Mouse (Mus musculus) right cerebral cortex, postnatal 14 days (tissue): ENCODE data around the gene Rnf145.

Experiments
- DNase-seq: peaks from one replicate; pipeline ENCODE4 v3.0.0; 2022

Gene Rnf145

DNA sequence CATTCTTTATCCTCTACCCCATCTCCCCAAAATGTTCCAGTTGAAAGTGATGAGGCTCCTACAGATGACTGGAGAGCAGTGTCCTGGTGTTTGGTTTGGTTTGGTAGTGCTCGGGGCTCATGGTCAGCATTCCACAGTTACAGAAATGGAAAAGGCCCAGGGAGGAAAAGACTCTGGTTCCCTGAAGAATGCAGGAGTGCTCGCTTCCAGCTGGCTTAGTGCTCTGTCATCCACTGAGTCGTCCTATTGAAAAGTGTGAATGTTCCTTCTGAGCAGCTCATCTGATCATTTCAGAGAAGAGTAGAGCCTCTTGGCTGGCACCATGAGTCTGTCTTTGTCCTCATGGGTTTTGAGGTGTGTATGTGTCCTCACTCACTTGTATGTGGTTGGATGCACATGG lies 19.3 kb downstream of the Rnf145 start:
- no peak for DNase-seq

DNA sequence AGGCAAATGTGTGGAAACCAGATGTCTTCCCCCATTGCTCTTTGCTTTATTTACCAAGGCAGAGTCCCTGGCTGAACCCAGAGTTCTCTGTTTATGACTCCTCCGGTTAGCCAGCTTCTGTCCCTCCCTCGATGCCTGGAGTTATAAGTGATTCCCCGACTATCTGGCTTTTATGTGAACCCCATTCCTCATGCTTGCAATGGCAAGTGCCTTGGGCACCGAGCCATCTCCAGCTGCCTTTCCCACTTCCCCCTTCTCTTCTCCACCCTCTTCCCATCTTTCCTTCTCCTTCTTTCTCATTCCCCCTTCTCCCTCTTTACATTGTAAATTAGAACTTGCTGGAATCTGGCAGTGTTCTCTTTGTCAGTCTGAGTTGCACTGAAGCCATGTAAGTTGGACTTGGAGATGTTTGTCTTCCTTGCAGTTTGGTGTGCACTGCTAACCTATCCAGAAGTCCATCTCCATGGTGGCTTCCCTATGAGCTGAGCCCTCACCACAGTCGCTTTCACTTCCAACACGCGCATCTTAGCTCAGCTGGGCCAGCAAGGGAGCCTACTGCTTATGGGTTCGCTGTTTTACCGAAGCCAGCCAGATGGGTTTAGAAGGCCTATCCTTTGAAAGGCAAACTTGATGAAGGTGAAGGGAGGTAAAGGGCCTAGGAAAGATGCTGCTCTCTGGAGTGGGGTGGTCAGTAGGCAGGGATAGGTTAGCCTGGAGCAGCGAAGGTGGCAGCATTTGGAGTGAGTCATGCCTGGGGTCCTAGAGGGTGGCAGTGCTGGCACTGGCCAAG lies 19.9 kb downstream of the Rnf145 start:
- DNase-seq = no peak

DNA sequence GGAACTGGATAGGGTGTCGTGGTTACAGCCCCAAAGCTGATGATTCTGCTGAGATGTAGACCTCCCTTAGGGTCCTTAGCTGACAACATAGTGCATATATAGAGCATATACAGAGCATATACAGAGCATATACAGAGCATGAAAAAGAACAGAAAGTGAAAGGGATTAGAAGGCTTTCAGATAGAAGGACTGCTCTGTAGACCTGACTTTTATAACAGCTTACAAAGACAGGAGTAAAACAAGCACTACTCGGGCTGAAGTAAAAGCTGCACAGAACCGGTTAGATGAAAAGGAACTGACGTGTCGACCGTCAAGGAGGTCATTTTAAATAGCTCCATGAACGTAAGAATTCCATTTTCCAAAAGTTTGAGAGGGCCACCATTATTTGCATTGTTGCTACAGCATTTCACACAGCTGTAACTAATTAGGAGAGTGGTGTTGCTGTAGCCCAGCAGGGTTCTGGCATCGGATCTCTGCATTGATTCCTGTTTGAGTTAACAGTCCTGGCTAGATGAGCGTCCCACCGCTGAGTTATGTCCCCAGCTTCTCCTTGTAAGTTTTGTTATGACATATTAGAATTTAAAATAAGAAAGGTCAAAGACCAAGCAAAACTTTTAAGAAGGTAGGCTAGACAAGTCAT lies 20.6 kb downstream of the Rnf145 start:
- no peak for DNase-seq

DNA sequence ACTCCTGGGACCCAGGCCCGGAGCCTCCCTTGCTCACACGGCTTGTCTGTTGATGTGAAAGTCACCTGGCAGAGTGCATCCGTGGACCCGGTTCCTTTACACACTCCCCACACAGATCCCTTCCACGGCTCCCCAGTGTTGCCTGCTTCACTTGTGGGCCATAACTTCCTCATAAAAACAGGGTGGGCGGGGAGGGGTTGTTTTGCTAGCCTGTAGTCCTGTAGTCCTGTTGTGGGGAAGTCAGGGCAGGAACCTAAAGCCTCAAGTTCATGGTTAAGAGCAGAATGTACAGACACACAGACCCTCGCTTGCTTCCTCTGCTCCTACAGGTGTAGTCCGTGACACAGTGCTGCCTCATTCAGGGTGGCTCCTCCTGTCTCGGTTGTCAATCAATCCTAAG lies 21.5 kb downstream of the Rnf145 start:
- no peak for DNase-seq

DNA sequence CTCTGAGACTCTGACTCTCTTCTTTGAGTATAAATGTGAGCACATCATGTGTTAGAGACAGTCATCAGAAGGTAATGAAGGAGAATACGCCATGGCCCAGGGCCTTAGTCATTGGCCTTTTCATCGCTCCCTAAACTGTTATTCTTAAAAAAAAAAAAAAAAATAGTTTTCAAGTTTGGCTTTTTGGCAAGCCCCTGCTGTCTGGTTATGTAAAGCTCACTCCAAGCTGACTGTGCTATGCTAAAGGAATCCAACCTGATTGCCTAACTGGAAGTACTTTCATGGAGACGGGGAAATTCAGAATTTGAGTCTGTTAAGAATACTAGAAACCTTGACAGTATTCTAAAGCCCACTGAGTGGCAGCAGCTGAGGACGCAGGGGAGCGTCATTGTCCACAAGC lies 22.5 kb downstream of the Rnf145 start:
- no peak for DNase-seq

DNA sequence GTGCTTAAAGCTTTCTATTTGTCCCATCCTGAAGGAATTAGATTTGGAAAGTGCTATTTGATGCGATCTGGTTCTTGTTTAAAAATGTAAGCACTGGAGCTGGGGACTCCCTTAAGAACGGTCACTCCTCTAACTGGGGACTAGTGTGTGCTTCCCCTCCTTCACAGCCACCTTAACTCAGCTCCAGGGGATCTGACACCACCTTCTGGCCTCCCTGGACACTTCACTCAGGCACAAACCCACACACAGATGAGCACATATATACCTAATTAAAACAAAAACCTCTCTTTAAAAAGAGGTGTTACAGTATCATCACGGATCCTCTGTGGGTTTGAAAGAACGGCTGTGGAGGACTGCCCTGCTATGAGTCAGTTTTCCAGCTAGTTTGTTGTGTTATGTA lies 23.0 kb downstream of the Rnf145 start:
- no peak for DNase-seq

DNA sequence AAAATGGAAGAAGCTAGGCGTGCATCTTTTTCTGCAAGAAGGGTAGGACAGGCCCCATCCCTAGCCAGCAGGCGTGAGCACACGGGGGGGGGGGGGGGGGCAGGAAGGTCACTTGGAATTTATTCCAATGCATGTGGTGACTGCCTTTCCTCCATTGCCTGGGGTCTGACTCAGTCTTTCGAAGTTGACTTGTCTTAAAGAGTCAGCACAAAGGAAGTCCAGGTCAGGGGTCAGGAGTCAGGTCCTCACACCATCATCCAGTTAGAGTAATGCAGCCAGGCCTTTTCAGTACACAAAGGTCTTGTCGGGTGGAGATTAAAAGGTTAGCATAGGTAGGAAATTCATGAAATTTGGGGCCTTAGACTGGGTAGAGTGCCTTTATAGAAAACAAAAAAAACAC lies 24.8 kb downstream of the Rnf145 start:
- DNase-seq = no peak

DNA sequence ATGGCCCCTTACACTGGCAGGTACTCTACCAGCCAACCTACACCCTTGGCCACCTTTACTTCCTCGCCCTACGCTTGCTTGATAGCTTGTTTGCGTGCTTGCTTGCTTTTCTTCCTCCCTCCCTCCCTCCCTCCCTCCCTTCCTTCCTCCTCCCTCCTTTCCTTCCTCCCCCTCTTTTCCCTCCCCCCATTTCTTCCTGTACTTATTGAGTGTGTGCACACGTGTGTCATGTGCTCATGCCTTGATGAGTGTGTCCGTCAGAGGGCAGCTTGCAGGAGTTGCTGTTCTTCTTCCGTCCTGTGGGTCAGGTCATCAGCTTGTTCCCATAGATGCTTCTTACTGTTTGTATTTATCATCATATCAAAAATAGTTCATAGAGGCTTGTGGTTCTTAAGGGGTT lies 25.2 kb downstream of the Rnf145 start:
- DNase-seq = no peak

DNA sequence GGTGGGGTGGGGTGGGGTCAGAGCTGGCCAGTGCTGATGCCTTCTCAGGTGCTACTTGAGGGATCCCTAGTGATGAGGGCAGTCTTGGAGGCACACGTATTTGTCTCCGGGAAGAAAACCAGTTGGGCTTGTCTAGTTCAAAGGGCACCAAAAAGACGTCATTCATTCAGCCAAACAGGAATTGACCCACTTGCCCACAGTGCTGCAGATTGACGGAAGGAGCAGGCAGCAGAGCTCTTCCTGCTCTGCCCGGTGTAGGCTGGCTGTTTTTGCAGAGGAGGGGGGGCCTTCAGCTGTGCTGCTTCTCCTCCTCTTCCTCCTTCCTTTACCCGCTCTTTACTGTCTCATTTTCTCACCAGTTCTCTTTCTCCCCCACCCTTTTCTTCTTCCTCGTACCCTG lies 26.4 kb downstream of the Rnf145 start:
- DNase-seq = no peak

DNA sequence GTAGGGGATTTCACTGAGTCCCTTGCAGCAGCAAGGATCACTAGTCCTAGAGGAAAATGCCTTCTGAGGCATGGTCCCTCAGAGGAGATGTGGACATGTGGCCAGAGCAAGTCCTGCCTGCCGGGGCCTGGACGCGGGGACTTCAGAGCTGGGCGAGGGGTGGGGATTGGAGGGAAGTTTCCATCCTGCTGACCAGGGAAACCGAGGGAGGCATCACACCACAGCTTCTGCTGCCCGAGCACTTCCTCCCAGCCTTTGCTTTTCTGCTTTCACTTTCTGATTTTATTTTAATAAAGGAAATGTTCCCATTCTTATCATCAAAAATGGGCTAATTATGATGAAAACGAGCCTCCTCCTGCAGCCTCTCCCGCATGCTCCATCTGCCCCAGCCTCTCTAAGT lies 27.5 kb downstream of the Rnf145 start:
- DNase-seq = no peak

DNA sequence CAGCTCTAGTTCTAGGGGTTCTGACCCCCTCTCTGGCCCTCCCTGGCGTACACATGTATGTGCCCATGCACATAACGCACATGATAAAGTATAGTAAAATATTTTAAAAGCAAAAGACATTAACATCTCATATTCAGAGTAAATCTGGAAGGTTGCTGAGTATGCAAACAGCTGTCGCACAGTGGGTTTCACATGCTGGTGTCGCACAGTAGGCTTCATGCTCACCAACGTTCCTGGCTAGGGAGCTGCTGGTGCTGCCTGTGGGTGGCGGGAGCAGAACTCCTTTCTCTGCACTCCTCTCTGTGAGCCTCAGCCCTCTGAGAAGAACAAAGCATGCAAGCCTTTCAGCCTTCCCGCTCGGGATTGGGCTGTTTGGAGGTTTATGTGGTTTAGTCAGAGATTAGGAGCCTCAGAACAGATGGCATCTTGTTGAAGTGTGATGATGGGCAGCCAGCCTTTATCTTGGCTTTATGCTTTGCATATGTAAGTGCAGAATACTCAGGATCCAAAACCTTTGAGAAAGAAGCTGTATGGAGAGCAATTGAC lies 29.0 kb downstream of the Rnf145 start:
- DNase-seq = no peak

DNA sequence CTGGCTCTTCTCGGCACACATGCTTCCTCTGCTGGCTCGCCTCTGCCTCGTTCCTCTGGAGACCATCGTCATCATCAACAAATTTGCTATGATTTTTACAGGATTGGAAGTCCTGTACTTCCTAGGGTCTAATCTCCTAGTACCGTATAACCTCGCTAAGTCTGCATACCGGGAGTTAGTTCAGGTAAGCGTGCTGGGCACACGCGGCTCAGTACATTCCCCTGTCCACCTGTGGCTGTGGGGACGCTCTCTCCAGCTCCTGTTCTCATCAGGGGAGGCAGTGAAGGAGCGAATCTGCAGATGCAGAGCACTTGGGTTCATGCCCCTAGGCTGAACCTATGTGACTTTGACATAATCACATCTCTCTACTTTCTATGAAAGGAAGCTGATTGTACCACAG lies 30.1 kb downstream of the Rnf145 start:
- DNase-seq = no peak

DNA sequence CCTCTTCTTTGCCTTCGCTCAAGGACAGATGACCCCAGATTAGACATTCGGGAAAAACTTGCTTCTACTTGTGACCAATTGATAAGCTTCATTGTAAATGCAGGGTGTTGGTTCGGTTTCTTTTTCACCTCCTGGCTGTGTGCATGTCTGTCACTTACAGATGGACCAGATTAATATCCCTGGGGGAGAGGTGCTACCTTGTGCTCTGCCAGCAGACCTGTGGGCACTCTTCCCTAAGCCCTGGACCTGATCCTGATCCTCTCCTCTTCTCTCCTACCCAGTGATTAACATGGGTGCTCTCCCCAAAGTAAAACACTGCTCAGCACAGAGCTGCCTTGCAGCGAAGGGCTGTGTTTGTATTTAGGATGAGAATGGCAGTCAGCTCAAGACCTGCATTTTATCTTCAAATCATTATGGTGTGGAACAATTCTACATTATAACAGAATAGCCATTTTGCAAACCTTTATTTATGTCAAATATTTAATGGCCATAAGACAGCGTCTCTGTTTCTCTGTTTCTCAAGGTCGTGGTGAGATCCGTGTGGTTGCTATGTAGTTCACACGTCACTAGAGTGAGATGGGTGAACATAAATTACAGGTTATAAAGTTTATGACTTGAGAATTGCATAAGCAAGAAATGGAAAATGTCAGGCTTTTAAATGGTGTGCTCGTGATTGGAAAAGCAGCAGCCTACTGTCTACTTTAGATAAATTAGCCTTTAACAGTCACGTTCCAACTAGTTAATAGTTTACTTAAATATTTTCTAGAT lies 30.9 kb downstream of the Rnf145 start:
- DNase-seq = no peak

DNA sequence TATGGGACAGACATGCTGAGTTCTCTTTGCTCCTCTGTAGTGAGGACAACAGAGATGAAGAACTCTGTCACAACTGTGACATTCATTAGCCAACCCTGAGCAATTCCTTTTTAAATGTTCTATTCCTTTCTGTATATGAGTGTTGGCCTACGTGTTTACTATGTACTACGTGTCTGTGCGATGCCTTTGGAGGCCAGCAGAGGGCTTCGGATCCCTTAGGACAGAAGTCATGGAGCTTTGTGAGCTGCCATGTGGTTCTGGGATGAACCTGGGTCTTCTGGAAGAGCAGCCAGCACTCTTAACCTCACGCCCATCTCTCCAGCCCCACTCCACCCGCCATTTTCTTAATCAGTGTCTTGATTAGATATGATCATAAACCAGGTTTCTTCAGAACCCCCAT lies 32.2 kb downstream of the Rnf145 start:
- DNase-seq = no peak

DNA sequence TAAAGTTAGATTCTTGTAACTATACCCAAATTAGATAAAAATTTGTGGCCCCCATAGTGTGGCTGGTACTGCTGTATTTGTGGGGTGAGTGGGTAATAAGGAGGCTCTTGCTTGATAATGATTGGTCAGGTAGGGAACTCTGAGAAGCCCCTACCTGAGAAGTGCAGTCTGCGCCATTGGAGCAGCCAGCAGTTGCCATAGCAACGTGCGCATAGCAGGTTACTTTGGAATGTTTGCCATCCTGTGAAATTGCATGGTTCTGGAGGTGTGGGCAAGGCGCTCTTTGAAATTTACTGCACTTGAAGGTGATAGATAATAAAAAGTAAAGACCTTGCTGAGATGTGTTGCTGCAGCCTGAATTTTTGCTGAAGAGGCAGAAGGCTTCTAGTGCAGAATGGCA lies 35.6 kb downstream of the Rnf145 start:
- DNase-seq = no peak

DNA sequence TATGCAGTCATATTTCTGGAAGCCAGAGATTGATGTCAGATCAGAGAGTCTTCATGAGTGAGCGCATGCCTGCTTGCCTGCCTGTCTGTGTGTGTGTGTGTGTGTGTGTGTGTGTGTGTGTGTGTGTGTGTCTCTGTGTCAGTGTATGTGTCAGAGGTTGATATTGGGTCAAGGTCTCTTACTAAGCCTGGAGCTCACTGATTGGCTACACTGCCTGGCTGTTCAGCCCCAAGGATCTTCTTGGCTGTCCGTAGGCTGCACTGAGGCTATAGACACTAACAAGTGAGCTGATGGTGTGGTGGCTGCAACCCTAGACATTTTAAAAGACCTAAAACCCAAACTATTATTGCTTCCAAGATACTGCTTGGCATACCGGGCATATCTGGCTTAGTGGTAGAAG lies 39.8 kb downstream of the Rnf145 start:
- no peak for DNase-seq

DNA sequence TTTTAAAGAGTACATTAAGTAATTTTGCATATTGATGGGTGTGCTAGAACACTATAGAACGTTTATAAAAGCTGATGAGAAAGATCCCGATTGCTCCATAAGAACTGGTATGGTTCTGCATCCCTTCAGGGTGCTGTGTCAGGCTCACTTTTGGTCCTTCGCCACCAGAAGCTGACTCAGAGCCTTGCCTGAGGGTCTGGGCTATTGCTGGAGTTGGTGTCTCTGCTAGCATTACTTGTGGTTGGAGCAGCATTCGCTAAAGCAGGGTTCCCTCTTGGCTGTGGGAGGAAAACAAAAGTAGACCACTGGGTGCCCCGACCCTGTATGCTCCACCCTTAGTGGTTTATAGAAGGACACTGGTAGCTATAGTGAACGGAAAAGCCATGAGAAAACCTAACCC lies 40.7 kb downstream of the Rnf145 start:
- DNase-seq = no peak

DNA sequence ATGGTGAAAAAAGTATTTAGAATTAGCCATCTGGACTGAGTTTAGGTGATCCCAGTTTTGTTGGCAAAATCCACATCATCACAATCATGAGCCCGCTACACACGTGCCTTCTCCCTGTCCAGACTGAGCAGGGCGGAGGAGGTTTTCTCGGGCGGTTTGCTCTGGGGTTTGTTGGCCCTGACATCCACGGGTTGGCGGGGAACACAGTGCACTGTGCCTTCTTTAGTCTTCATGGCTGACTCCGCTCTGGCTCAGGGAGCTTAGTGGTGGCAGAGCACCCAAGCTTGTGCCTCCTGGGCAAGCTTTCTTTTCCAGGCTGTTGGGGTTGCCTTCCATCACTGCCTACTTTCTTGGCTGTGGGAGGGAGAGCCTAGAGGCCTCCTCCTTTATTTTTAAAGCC lies 41.6 kb downstream of the Rnf145 start:
- DNase-seq = no peak

DNA sequence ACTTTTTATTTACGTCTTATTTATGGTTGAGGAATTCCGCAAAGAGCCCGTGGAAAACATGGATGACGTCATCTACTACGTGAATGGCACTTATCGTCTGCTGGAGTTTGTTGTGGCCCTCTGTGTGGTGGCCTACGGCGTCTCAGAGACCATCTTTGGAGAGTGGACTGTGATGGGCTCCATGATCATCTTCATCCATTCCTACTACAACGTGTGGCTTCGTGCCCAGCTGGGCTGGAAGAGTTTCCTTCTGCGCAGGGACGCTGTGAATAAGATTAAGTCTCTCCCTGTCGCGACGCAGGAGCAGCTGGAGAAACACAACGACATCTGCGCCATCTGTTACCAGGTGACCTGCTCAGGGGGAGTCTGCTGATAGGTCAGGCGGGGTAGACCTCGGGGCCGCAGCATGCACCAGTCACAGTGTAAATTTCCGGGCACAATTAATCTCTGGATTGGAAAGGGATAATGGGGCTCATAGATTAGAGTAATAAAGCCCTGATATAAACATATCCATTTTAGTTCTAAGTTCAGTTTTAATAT lies 42.8 kb downstream of the Rnf145 start:
- no peak for DNase-seq

DNA sequence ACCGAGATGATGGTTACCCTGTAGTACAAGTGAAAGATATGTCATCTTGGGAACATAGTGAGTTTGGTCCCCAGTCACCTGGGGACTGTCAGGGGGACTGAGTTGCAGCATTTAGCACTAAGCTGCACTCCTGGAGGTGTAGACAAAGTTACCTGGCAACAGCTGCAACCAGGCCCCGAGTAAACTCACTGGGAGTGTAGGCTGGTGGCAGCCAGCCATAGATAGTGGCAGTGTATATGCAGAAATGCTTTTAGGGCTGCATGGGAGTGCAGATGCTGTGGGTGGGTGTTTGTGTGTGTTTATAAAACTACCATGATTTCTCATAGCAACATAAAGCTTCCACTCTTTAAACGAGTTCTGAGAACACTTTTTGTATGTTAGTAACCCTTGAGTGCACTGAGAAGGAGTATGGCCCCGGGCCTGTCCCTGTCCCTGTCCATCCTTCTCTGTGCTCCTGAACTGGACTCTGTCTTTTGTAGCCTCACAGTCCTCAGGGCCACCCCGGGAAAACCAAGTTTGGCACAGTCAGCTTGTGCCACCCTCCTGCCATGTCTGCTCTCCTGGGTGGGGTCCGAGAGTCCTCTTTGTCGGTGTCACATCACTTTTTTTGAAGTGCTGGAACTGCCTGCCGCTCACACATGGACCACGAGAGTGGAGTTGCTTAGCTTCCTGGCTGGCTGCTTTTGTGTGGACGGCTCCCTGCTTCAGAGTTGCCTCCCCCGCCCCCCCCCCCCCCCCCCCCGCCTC lies 43.8 kb downstream of the Rnf145 start:
- DNase-seq = no peak

DNA sequence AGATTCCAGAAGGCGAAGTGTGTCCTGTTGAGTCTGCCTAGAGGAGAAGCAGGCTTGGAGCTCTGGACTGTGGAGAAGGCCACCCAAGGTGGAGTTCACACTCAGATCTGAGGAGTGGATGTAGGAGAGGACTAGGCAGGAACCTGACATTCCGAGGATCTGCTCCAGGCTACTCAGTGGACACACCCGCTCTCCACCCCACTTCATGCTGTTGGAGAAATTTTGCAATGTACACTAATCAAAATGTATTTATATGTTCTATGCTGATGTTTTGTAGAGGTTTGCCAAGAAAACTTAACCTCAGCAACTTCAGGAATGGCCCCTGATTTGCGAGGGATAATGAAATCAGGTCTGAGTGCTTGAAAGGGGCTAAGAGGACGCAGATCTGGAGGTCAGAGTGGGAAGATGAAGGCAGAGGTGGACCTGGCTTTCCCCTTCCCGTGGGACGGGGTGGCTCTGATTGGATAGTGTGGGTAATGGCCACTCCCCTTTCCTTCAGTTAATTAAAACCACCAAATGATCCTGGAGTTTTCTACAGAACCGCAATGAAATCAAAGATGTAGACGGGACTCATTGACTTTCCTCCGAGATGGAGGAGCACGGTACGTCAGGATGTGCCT lies 45.6 kb downstream of the Rnf145 start:
- no peak for DNase-seq

DNA sequence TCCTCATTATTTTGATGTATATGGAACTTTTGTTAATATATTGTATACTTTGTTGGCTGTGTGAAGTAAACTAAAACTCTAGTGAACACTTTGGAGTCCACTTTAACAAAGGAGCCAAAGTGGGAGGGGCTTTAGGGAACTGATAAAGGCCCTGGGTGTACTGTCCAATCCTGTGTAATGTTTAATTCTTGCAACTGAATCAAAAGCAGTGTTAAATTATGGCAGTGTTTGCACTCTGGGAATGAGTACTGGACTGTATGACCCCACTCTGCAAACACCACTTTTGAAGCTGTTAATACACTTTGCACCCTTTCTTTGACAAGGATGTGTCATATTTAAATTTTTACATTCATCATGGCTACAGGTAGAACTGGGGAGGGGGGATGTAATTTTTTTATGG lies 46.2 kb downstream of the Rnf145 start:
- DNase-seq = no peak
